Mouse (Mus musculus): Measurements from ENCODE around the gene Mrps24. TPM values are rescaled to one million over a fixed set of nuclear protein-coding genes. Genes with fewer than 3 reads are reported as not detected.

The Mrps24 gene
- polyA plus RNA-seq, 1 experiment from 2014 or later = 85.2 TPM

DNA sequence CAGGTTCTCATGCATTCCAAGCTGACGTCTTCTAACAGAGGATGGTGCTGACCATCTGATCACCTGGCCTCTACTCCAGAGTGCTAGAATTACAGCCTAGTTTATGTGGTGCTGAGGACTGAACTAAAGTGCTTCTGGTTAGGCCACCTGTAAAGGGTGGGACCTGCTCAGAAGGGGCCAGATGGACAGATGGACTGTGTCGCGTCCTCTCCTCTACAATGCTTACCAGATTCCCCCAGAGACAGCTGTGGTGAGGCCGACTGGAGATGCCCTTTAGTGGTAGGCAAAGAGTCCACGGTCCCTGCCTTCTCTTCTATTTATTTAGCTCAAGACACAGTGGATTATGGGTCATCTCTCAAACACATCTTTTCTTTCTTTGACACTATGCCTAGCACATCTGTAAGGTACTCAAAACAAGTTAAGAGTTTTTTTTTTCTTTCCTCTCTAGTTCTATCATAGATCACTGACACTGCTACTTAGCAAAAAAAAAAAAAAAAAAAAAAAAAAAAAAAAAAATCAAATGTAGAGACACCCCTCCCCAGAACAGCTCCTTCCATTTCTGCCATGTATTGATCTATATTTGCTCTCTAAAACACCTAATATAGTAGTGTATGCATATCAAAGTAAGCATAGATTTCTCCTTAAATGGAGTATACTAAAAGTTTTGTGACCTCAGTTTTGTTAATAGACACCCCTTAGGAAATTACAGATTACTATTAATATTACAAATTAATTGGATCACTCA, 23.6 kb upstream of the Mrps24 start:
- H3K27me3 ChIP-seq (ENCODE audit: control insufficient read depth, insufficient read depth, low read depth, low read length) = no peaks in the 10 kb centered on the region

DNA sequence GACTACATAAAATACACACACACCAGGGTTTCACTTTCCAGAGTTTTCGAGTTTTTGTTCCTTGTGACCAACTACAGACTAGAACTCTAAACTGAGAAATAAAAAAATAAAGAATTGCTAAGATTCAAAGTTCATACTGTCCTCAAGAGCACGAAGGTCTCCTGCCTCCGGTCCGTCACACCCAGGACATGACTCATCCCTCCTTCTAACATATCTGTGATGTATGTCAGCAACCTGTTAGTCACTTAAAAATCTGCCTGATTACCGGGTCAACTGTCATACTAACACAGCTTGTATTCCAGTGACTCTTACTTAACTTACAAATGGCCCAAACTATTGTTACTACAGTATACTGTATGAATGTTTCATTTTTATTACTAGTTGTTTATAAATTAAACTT, 21.7 kb upstream of the Mrps24 start:
- Histone ChIP-seq H3K27ac (ENCODE audit: low read length) (no peak overlapping the region), H3K4me2 (ENCODE audit: low read depth, low read length) (no peak overlapping the region), H3K9ac (ENCODE audit: low read depth, low read length) (no peak overlapping the region), H3K27me3 (ENCODE audit: control insufficient read depth, insufficient read depth, low read depth, low read length) (no peaks in the 10 kb centered on the region), H3K9me3 (replicated peaks; ENCODE audit: control insufficient read depth, low read length) (no peaks in the 10 kb centered on the region), H3K4me3 (ENCODE audit: low read depth, low read length) (no peak overlapping the region), H3K36me3 (ENCODE audit: control insufficient read depth, insufficient read depth) (no peaks in the 10 kb centered on the region), H3K4me1 (ENCODE audit: control insufficient read depth, low read depth, low read length) (peaks cover 12% of the 10 kb centered on the region)
- ATAC-seq (ENCODE audit: low read depth) = no peak
- WGBS (ENCODE audit: insufficient replicate concordance) = 59% methylated on average over 5 of the region's 5 CpGs

More for the DNA sequence above, 23.6 kb upstream of the Mrps24 start:
- Histone ChIP-seq H3K4me3 (ENCODE audit: low read depth, low read length) (no peak overlapping the region), H3K4me2 (ENCODE audit: low read depth, low read length) (no peak overlapping the region), H3K9me3 (replicated peaks; ENCODE audit: control insufficient read depth, low read length) (no peaks in the 10 kb centered on the region), H3K9ac (ENCODE audit: low read depth, low read length) (no peak overlapping the region), H3K27ac (ENCODE audit: low read length) (no peak overlapping the region), H3K4me1 (ENCODE audit: control insufficient read depth, low read depth, low read length) (peaks cover 12% of the 10 kb centered on the region), H3K36me3 (ENCODE audit: control insufficient read depth, insufficient read depth) (no peaks in the 10 kb centered on the region)
- ATAC-seq (ENCODE audit: low read depth) = no peak
- 82% methylated on average over 5 of the region's 5 CpGs for WGBS (ENCODE audit: insufficient replicate concordance)

DNA sequence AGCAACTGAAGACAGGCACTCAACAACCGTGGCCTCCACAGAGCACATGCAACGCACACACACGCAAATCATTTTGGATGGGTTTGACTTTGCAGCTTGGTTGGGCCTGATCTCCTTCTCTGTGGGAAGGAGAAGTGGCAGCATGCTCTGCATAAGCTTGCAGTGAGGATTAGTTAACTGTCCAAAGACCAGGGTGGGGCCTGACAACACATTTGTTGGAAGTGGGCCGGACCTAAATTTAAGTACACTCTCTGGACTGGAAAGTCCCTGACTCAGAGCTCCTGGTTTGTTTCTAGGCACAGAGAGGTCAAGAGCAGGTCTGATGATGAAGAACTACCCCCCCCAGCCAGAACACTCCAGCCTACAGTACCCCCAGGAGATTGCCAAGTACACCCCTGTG, 18.8 kb upstream of the Mrps24 start:
- no peak overlapping the region for H3K4me2 ChIP-seq (ENCODE audit: low read depth, low read length)
- 80% methylated on average over 4 of the region's 4 CpGs for WGBS (ENCODE audit: insufficient replicate concordance)
- no peaks in the 10 kb centered on the region for H3K36me3 ChIP-seq (ENCODE audit: control insufficient read depth, insufficient read depth)
- H3K4me1 ChIP-seq (ENCODE audit: control insufficient read depth, low read depth, low read length) = peaks cover 3% of the 10 kb centered on the region
- ATAC-seq (ENCODE audit: low read depth) = no peak
- H3K27me3 ChIP-seq (ENCODE audit: control insufficient read depth, insufficient read depth, low read depth, low read length) = no peaks in the 10 kb centered on the region
- no peak overlapping the region for H3K4me3 ChIP-seq (ENCODE audit: low read depth, low read length)
- H3K9me3 ChIP-seq (replicated peaks; ENCODE audit: control insufficient read depth, low read length) = no peaks in the 10 kb centered on the region
- no peak overlapping the region for H3K27ac ChIP-seq (ENCODE audit: low read length)
- H3K9ac ChIP-seq (ENCODE audit: low read depth, low read length) = no peak overlapping the region

DNA sequence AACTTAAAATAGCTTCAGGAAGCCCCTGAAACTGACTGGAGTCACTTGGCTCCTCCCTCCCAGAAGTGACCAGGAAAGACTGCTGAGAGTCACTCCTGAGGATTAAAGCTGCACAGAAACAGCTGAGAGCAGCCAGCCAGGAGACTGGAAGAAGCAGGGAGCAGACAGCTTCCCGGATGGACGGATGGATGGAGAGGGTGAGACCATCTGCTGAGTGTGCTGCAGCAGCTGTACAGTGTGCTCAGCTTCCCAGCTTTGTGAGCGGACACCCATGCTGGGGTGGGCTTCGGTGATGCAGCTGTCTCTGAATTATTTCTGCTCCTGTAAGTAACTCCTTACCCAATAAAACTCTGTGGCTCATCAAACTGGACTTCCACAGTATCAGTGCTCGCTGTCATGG, 16.9 kb upstream of the Mrps24 start:
- 77% methylated on average over 5 of the region's 5 CpGs for WGBS (ENCODE audit: insufficient replicate concordance)
- Histone ChIP-seq H3K27me3 (ENCODE audit: control insufficient read depth, insufficient read depth, low read depth, low read length) (no peaks in the 10 kb centered on the region), H3K4me1 (ENCODE audit: control insufficient read depth, low read depth, low read length) (peaks cover 2% of the 10 kb centered on the region), H3K9me3 (replicated peaks; ENCODE audit: control insufficient read depth, low read length) (no peaks in the 10 kb centered on the region), H3K36me3 (ENCODE audit: control insufficient read depth, insufficient read depth) (no peaks in the 10 kb centered on the region), H3K27ac (ENCODE audit: low read length) (no peak overlapping the region), H3K9ac (ENCODE audit: low read depth, low read length) (no peak overlapping the region), H3K4me2 (ENCODE audit: low read depth, low read length) (no peak overlapping the region), H3K4me3 (ENCODE audit: low read depth, low read length) (no peak overlapping the region)
- no peak for ATAC-seq (ENCODE audit: low read depth)

DNA sequence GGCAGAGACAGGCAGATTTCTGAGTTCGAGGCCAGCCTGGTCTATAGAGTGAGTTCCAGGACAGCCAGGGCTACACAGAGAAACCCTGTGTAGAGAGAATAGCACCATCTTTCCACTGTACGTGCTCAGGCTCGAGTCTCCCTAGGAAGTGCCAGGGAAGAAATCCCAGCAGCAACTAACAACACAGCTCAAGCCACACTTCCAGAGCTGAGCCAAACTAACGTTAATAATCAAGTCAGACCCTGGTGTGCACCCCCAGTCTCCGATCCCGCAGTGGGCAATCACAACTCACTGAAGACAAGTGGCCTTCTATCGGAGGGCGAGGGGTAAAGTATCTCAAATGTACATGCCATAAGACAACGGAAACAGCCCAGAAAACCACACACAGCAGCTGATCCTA, 14.1 kb upstream of the Mrps24 start:
- no peaks in the 10 kb centered on the region for H3K27me3 ChIP-seq (ENCODE audit: control insufficient read depth, insufficient read depth, low read depth, low read length)
- no peak overlapping the region for H3K9ac ChIP-seq (ENCODE audit: low read depth, low read length)
- H3K27ac ChIP-seq (ENCODE audit: low read length) = no peak overlapping the region
- no peaks in the 10 kb centered on the region for H3K9me3 ChIP-seq (replicated peaks; ENCODE audit: control insufficient read depth, low read length)
- no peak for ATAC-seq (ENCODE audit: low read depth)
- no peak overlapping the region for H3K4me2 ChIP-seq (ENCODE audit: low read depth, low read length)
- no peaks in the 10 kb centered on the region; the same call in 1 of the 2 replicates for H3K36me3 ChIP-seq (ENCODE audit: control insufficient read depth, insufficient read depth)
- no peak overlapping the region for H3K4me3 ChIP-seq (ENCODE audit: low read depth, low read length)
- peaks cover 2% of the 10 kb centered on the region for H3K4me1 ChIP-seq (ENCODE audit: control insufficient read depth, low read depth, low read length)
- 71% methylated on average over 9 of the region's 9 CpGs for WGBS (ENCODE audit: insufficient replicate concordance)

DNA sequence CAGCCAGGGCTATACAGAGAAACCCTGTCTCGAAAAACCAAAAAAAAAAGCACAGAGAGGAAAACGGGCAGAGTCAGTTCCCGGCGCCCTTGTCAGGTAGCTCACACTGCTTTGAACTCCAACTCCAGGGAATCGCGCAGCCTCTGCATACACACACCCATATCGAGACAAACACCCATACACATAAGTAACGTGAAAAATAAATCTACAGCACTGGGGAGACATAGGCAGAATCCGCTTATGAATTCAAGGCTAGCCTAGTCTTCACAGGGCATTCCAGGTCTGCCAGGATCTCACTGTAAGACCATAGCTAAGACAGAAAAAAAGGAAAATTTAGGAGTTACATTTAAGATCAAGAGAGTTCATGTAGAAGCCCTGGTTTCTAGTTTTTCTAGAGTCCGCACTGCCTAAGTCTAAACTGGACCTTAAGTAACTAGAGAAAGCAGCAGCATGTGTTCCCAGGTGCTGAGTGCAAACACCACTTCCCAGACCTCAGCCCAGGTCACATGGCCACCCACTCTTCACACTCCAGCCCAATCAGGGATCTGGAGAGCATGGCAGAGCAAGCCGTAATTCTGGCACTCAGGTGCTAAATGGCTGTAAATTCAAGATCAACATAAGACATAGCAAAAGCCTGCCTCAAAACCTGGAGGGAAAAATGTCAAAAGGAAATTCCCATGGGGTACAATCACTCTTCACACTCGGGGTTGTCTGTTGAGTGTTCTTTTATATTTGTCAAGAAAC, 3.3 kb upstream of the Mrps24 start:
- H3K9ac ChIP-seq (ENCODE audit: low read depth, low read length) = no peak overlapping the region
- 80% methylated on average over 12 of the region's 12 CpGs for WGBS (ENCODE audit: insufficient replicate concordance)
- ATAC-seq (ENCODE audit: low read depth) = no peak
- no peak overlapping the region for H3K27ac ChIP-seq (ENCODE audit: low read length)
- H3K4me2 ChIP-seq (ENCODE audit: low read depth, low read length) = no peak overlapping the region
- H3K27me3 ChIP-seq (ENCODE audit: control insufficient read depth, insufficient read depth, low read depth, low read length) = no peaks in the 10 kb centered on the region
- H3K4me3 ChIP-seq (ENCODE audit: low read depth, low read length) = no peak overlapping the region
- no peaks in the 10 kb centered on the region for H3K4me1 ChIP-seq (ENCODE audit: control insufficient read depth, low read depth, low read length)
- H3K36me3 ChIP-seq (ENCODE audit: control insufficient read depth, insufficient read depth) = peaks cover 30% of the 10 kb centered on the region
- peaks cover 2% of the 10 kb centered on the region; the same call in 1 of the 2 replicates for H3K9me3 ChIP-seq (replicated peaks; ENCODE audit: control insufficient read depth, low read length)

DNA sequence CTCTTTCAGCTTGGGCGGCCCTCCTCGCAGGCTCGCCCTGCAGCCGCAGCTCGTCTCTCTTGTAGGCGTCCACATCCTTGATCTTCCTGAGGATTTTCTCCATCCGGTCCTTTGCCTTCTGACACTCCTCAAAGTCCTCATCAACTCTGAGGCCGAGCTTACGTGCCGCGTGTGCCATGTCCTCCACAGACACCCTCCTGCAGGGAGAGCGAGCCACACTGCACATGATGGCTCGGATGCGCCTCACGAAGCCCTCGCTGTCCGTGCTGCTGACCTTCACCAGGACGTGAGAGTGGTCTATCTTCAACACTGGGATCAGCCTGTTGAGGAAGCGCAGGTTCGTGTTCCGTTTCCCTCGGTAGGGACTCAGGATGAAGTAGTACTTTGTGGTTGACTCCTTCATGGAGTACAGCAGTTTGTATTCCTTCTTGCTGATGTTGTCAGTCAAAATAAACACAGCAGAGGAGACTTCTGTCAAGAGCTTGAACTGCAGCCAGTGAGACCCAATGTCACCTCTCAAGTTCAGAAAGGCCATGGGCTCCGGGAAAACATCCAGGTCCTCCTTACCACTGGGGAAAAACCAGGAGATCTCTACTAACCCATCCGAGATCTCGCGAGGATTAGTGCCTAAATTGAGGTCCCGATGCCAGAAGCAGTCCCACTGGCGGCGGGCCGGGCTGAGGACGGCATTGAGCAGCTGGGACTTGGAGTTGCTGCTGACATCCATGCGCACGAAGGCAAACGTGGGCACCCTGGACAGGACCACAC, 1.6 kb upstream of the Mrps24 start:
- H3K27ac ChIP-seq (ENCODE audit: low read length) = no peak overlapping the region
- H3K9me3 ChIP-seq (replicated peaks; ENCODE audit: control insufficient read depth, low read length) = no peaks in the 10 kb centered on the region
- H3K36me3 ChIP-seq (ENCODE audit: control insufficient read depth, insufficient read depth) = peaks cover 22% of the 10 kb centered on the region
- no peak overlapping the region for H3K4me2 ChIP-seq (ENCODE audit: low read depth, low read length)
- H3K4me1 ChIP-seq (ENCODE audit: control insufficient read depth, low read depth, low read length) = no peaks in the 10 kb centered on the region
- H3K27me3 ChIP-seq (ENCODE audit: control insufficient read depth, insufficient read depth, low read depth, low read length) = no peaks in the 10 kb centered on the region
- no peak for ATAC-seq (ENCODE audit: low read depth)
- H3K9ac ChIP-seq (ENCODE audit: low read depth, low read length) = no peak overlapping the region
- H3K4me3 ChIP-seq (ENCODE audit: low read depth, low read length) = no peak overlapping the region
- 85% methylated on average over 34 of the region's 34 CpGs for WGBS (ENCODE audit: insufficient replicate concordance)

DNA sequence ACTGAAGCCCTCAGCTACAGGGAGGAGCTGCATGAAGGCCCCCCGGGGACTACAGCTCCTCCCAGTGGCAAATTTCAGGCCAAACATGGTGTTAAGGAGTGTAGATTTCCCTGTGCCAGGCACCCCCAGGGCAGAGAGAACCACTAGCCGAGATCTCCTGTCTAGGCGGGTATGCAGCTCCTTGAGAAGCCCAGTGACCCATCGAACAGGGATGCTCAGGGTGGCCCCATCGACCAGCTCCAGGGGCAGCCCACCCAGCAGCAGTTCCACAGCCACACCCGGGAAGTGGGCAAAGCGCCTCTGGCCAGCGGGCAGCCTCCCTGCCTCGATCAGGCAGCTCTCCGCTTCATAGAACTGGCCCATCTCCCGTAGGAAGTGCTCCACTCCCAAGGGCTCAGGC, 766 bp upstream of the Mrps24 start:
- Histone ChIP-seq H3K9me3 (replicated peaks; ENCODE audit: control insufficient read depth, low read length) (no peaks in the 10 kb centered on the region), H3K4me1 (ENCODE audit: control insufficient read depth, low read depth, low read length) (no peaks in the 10 kb centered on the region), H3K36me3 (ENCODE audit: control insufficient read depth, insufficient read depth) (peaks cover 20% of the 10 kb centered on the region), H3K4me2 (ENCODE audit: low read depth, low read length) (no peak overlapping the region), H3K27ac (ENCODE audit: low read length) (no peak overlapping the region), H3K9ac (ENCODE audit: low read depth, low read length) (no peak overlapping the region), H3K4me3 (ENCODE audit: low read depth, low read length) (no peak overlapping the region), H3K27me3 (ENCODE audit: control insufficient read depth, insufficient read depth, low read depth, low read length) (no peaks in the 10 kb centered on the region)
- no peak for ATAC-seq (ENCODE audit: low read depth)
- 86% methylated on average over 11 of the region's 11 CpGs for WGBS (ENCODE audit: insufficient replicate concordance)

DNA sequence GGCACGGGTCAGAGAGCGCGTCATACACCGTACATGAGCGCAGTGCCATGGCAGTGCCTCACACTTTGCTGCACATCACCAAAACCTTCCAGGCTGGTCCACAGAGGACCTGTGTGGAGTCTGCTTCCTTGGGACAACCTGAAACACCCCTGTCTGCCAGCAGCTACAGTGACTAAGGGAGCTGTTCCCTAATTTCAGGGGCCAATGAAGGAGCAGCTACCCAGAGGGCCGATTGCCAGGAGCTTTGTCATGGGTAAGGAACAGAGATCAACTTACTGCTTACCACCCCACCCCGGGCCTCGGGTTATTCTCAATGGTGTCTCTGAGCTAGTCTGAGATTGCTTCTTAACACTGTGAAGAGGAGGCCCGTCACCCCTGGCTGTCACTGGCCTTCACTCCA, 301 bp downstream of the Mrps24 start:
- Histone ChIP-seq H3K27ac (ENCODE audit: low read length) (no peak overlapping the region), H3K4me2 (ENCODE audit: low read depth, low read length) (no peak overlapping the region), H3K9ac (ENCODE audit: low read depth, low read length) (no peak overlapping the region), H3K36me3 (ENCODE audit: control insufficient read depth, insufficient read depth) (peaks cover 20% of the 10 kb centered on the region), H3K9me3 (replicated peaks; ENCODE audit: control insufficient read depth, low read length) (no peaks in the 10 kb centered on the region), H3K4me3 (ENCODE audit: low read depth, low read length) (no peak overlapping the region), H3K4me1 (ENCODE audit: control insufficient read depth, low read depth, low read length) (no peaks in the 10 kb centered on the region), H3K27me3 (ENCODE audit: control insufficient read depth, insufficient read depth, low read depth, low read length) (no peaks in the 10 kb centered on the region)
- no peak for ATAC-seq (ENCODE audit: low read depth)
- WGBS (ENCODE audit: insufficient replicate concordance) = 84% methylated on average over 9 of the region's 9 CpGs
